ENCODE assay signal across 22 mouse cellular contexts in the genomic region with DNA sequence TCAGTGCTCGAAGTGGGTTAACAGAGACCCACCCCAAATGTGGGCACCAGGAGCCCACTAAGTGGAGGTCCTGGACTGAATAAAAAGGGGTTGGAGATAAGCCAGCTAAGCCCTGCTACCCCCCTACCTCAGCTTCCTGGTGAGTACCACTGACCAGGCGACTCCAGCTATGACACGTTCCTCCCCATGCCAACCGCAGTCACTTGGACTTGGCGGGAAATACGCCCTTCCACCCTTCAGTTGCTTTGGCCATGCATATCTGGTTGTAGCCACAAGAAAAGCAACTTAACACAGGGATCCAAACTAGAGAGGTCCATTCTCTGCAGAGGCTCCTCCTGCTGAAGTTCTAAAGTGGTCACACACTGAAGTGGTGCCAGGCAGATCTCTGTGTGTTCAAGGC. TPM values are rescaled to one million over a fixed set of nuclear protein-coding genes. Genes with fewer than 3 reads are reported as not detected.
DNase-seq lines count a peak whose midpoint lies in the region; ATAC-seq and TF ChIP-seq lines count a peak whose summit lies in the region.
"Had no signal": no experiment of that assay in that cellular context is flagged by ENCODE, and none has a peak within 500 bp of the region (broad histone marks: within the 10 kb centered on the region; RNA-seq: fewer than 3 reads in every experiment).

No protein-coding gene starts in this region.

- H3K27me3 ChIP-seq in heart, adult 2 months (ENCODE audit: control insufficient read depth, insufficient read depth, low read length) = no peaks in the 10 kb centered on the region
- no peaks in the 10 kb centered on the region for H3K27me3 ChIP-seq in heart, embryonic 15.5 days
- no peaks in the 10 kb centered on the region for H3K27me3 ChIP-seq in spleen, adult 2 months (ENCODE audit: control insufficient read depth, insufficient read depth, low read length)
- H3K27me3 ChIP-seq in cerebellum, adult 2 months (ENCODE audit: control insufficient read depth, insufficient read depth, low read length) = no peaks in the 10 kb centered on the region
- H3K27me3 ChIP-seq: embryonic facial prominence, embryonic 15.5 days; hindbrain, embryonic 15.5 days had no signal

- TF ChIP-seq EP300 in heart, adult 2 months (IDR thresholded peaks at IDR 0.05; ENCODE audit: insufficient read depth, low read depth, low read length) = no peak

- intact Hi-C loops in heart, adult 2 months (cut with DNase I) = no loop called here
- intact Hi-C loops in heart, postnatal 25 days (cut with DNase I) = no loop called here

- H3K36me3 ChIP-seq in heart, adult 2 months (ENCODE audit: control insufficient read depth, insufficient read depth, low read length) = peaks cover 5% of the 10 kb centered on the region
- H3K36me3 ChIP-seq in heart, embryonic 15.5 days = no peaks in the 10 kb centered on the region
- no peaks in the 10 kb centered on the region for H3K36me3 ChIP-seq in spleen, adult 2 months (ENCODE audit: control insufficient read depth, insufficient read depth, low read length)
- H3K36me3 ChIP-seq: embryonic facial prominence, embryonic 15.5 days; forebrain, embryonic 10.5 days; hindbrain, embryonic 15.5 days had no signal

- no peak overlapping the region for H3K4me2 ChIP-seq in heart, embryonic 15.5 days
- H3K4me2 ChIP-seq: embryonic facial prominence, embryonic 15.5 days; hindbrain, embryonic 15.5 days had no signal

- no peaks in the 10 kb centered on the region for H3K9me3 ChIP-seq in heart, embryonic 15.5 days (replicated peaks)
- H3K9me3 ChIP-seq: embryonic facial prominence, embryonic 15.5 days; forebrain, embryonic 10.5 days; hindbrain, embryonic 15.5 days had no signal

- no peak for TF ChIP-seq POLR2A in heart, adult 2 months (IDR thresholded peaks at IDR 0.05; ENCODE audit: insufficient read depth, low read depth, low read length)
- TF ChIP-seq POLR2A in spleen, adult 2 months (IDR thresholded peaks at IDR 0.05; ENCODE audit: low read depth, low read length) = no peak
- TF ChIP-seq POLR2A in cerebellum, adult 2 months (IDR thresholded peaks at IDR 0.05; ENCODE audit: borderline replicate concordance, insufficient read depth, low read length) = no peak

- H3K4me1 ChIP-seq in heart, adult 2 months (ENCODE audit: control insufficient read depth, insufficient read depth, low read length) = peaks cover 47% of the 10 kb centered on the region
- H3K4me1 ChIP-seq in heart, embryonic 15.5 days (replicated peaks) = peaks cover 82% of the 10 kb centered on the region
- peaks cover 52% of the 10 kb centered on the region for H3K4me1 ChIP-seq in spleen, adult 2 months (ENCODE audit: control insufficient read depth, insufficient read depth, insufficient read length)
- peaks cover 14% of the 10 kb centered on the region; the same call in 1 of the 2 replicates for H3K4me1 ChIP-seq in cerebellum, adult 2 months (ENCODE audit: control insufficient read depth, insufficient read depth, low read length)

- H3K9ac ChIP-seq in heart, adult 2 months (ENCODE audit: low read depth, low read length) = no peak overlapping the region
- no peak overlapping the region for H3K9ac ChIP-seq in heart, embryonic 15.5 days
- H3K9ac ChIP-seq: embryonic facial prominence, embryonic 15.5 days; hindbrain, embryonic 15.5 days had no signal

- WGBS in heart, adult 2 months = 53% methylated on average over 6 of the region's 6 CpGs
- WGBS in heart, embryonic 15.5 days = 79% methylated on average over 6 of the region's 6 CpGs
- 89% methylated on average over 6 of the region's 6 CpGs for WGBS in spleen, adult 2 months
- WGBS in cerebellum, adult 2 months = 75% methylated on average over 6 of the region's 6 CpGs

- DNase-seq in heart, adult 2 months = no peak
- DNase-seq in heart, postnatal 25 days (ENCODE audit: low spot score) = no peak
- no peak for DNase-seq in heart, adult 9 months (ENCODE audit: low spot score in 2 of 2)
- no peak for DNase-seq in spleen, adult 2 months (ENCODE audit: low read depth in 1 of 2, low spot score in 2 of 2)
- no peak for DNase-seq in spleen, postnatal 4 days (ENCODE audit: low spot score in 2 of 2)
- DNase-seq in cerebellum, adult 2 months = no peak
- DNase-seq: adrenal gland, adult 2 months; adrenal gland, postnatal 25 days; cerebellum, adult 8-10 months; cerebellum, postnatal 14 days; embryo, embryonic 11 days; gastrocnemius, postnatal 36 days; heart, postnatal 4 days; kidney, adult 8-10 months had no signal

- ATAC-seq in heart, embryonic 15.5 days (replicated peaks; ENCODE audit: insufficient number of reproducible peaks, insufficient read depth, low FRiP score, low read depth) = no peak
- ATAC-seq: forebrain, embryonic 14.5 days; inflammation-experienced regulatory T-cells, adult 6 months; intestine, postnatal 0 days had no signal

- peaks cover 5% of the 10 kb centered on the region for H3K79me2 ChIP-seq in heart, adult 2 months (replicated peaks; ENCODE audit: control insufficient read depth, insufficient read depth, low read length)

- H3K4me3 ChIP-seq in heart, adult 2 months = no peak overlapping the region
- no peak overlapping the region for H3K4me3 ChIP-seq in heart, embryonic 15.5 days
- no peak overlapping the region for H3K4me3 ChIP-seq in spleen, adult 2 months (ENCODE audit: extremely low read depth, insufficient read depth, insufficient read length)
- no peak overlapping the region for H3K4me3 ChIP-seq in cerebellum, adult 2 months (replicated peaks; ENCODE audit: insufficient read depth, low read depth, low read length)
- H3K4me3 ChIP-seq: embryonic facial prominence, embryonic 15.5 days; erythroblast, embryonic 14.5 days; forebrain, embryonic 10.5 days; hindbrain, embryonic 15.5 days had no signal

- peak overlapping the region; percentile 83 for H3K27ac ChIP-seq in heart, adult 2 months
- 0 out of 2 replicates have a peak overlapping the region, but pooled peaks have one; percentile 41 for H3K27ac ChIP-seq in heart, embryonic 15.5 days
- peak overlapping the region; percentile 1; the same call in 1 of the 2 replicates for H3K27ac ChIP-seq in spleen, adult 2 months (ENCODE audit: insufficient read depth, low read length)
- H3K27ac ChIP-seq in cerebellum, adult 2 months (ENCODE audit: insufficient read depth, low read length) = no peak overlapping the region
- H3K27ac ChIP-seq: forebrain, embryonic 10.5 days had no signal

- TF ChIP-seq CTCF in heart, adult 2 months (IDR thresholded peaks at IDR 0.05) = no peak
- TF ChIP-seq CTCF in spleen, adult 2 months (IDR thresholded peaks at IDR 0.05; ENCODE audit: extremely low read depth, insufficient read depth, insufficient read length, insufficient replicate concordance) = no peak
- no peak for TF ChIP-seq CTCF in cerebellum, adult 2 months (IDR thresholded peaks at IDR 0.05; ENCODE audit: borderline replicate concordance, insufficient read depth, low read depth, low read length)

RNA-seq across cellular contexts. Expression of a gene that starts 53.9 kb away (rescaled TPM):
- total RNA-seq in heart, adult 2 months (2021) = 100 to 1,000 TPM; 134 to 135 TPM
- polyA plus RNA-seq in heart, adult 2 months (2012; rRNA removed) = 69.4 and 121 TPM in 2 replicates
- total RNA-seq in heart, postnatal 25 days (2021) = 100 to 1,000 TPM; 146 to 157 TPM
- 20.9 and 22.2 TPM in 2 replicates for polyA plus RNA-seq in heart, embryonic 15.5 days (2015; fragmentation: Nextera tagmentation; extraction: Ambion mirVana)
- polyA plus RNA-seq in spleen, adult 2 months (2012; rRNA removed) = 20.4 and 26.2 TPM in 2 replicates
- 16.5 and 17.8 TPM in 2 replicates for polyA plus RNA-seq in cerebellum, adult 2 months (2012; rRNA removed)

RNA-seq across cellular contexts. Expression of a gene that starts 57.4 kb away (rescaled TPM):
- 10 to 100 TPM; 82.1 to 92.2 TPM for total RNA-seq in heart, adult 2 months (2021)
- polyA plus RNA-seq in heart, adult 2 months (2012; rRNA removed) = 45.5 and 55.9 TPM in 2 replicates
- total RNA-seq in heart, postnatal 25 days (2021) = 10 to 100 TPM; 67.8 to 72.4 TPM
- 28.6 and 33.1 TPM in 2 replicates for polyA plus RNA-seq in heart, embryonic 15.5 days (2015; fragmentation: Nextera tagmentation; extraction: Ambion mirVana)
- polyA plus RNA-seq in spleen, adult 2 months (2012; rRNA removed) = 66.8 and 181 TPM in 2 replicates
- 48.6 and 49.2 TPM in 2 replicates for polyA plus RNA-seq in cerebellum, adult 2 months (2012; rRNA removed)
